Mouse (Mus musculus) MN1 (cell line): ENCODE data around the gene 2610008E11Rik.
A peak's percentile ranks its signal among the peaks of the same experiment; 100 is the strongest.
"Not testable (repeated sequence)": the region's sequence is repeated elsewhere in the genome, so short reads cannot be mapped to it uniquely, and the experiment has no call there.

ENCODE experiments used
- DNase-seq: peaks from one replicate; pipeline ENCODE4 v3.0.0-alpha.2; 2016; ENCODE audit warnings: low spot score

Gene 2610008E11Rik

GRCm38 (mm10) chr10:79097161-79097754, at the start of gene 2610008E11Rik:
2610008E11Rik (minus strand) TSS chr10:79097600.
- DNase-seq = peak; percentile 100

- peak; percentile 79 for DNase-seq
These were observed 18.9 kb upstream of the 2610008E11Rik start for GRCm38 (mm10) chr10:79116125-79116849.

- no peak for DNase-seq
These were observed 17.7 kb upstream of the 2610008E11Rik start for GRCm38 (mm10) chr10:79115085-79115484.

GRCm38 (mm10) chr10:79110482-79110881, 13.1 kb upstream of the 2610008E11Rik start:
- no peak for DNase-seq

GRCm38 (mm10) chr10:79109156-79109555, 11.8 kb upstream of the 2610008E11Rik start:
- DNase-seq = no peak

- DNase-seq = no peak
These were observed 10.1 kb upstream of the 2610008E11Rik start for GRCm38 (mm10) chr10:79107531-79107930.

- no peak for DNase-seq
These were observed 9.2 kb upstream of the 2610008E11Rik start for GRCm38 (mm10) chr10:79106325-79107282.

- no peak for DNase-seq
These were observed 694 bp downstream of the 2610008E11Rik start for GRCm38 (mm10) chr10:79096706-79097105.

GRCm38 (mm10) chr10:79091731-79092130, 5.7 kb downstream of the 2610008E11Rik start:
- no peak for DNase-seq

- no peak for DNase-seq
These were observed 8.4 kb downstream of the 2610008E11Rik start for GRCm38 (mm10) chr10:79089000-79089399.

GRCm38 (mm10) chr10:79086577-79086976, 10.8 kb downstream of the 2610008E11Rik start:
- no peak for DNase-seq

GRCm38 (mm10) chr10:79057370-79057769, 40.0 kb downstream of the 2610008E11Rik start:
- DNase-seq = not testable (repeated sequence)

GRCm38 (mm10) chr10:79042457-79042856, 54.9 kb downstream of the 2610008E11Rik start:
- not testable (repeated sequence) for DNase-seq

GRCm38 (mm10) chr10:79028441-79028840, 69.0 kb downstream of the 2610008E11Rik start, which contains the start of gene Olfr57:
Olfr57 (plus strand) TSS chr10:79028741.
- no peak for DNase-seq
